Mouse (Mus musculus) cerebellum, postnatal 10 days (tissue): Measurements from ENCODE around the gene Pou5f1.
A peak's percentile ranks its signal among the peaks of the same experiment; 100 is the strongest.

Experiments used
- DNase-seq, 2 experiments: peaks; one replicate each; pipeline ENCODE4 v3.0.0; 2021; ENCODE audit warnings: mixed read lengths in 2 of 2

The Pou5f1 gene

GRCm38 (mm10) chr17:35513886-35514285 is 8.1 kb downstream of the Pou5f1 start:
- DNase-seq, result peak; percentile 88 to 91

DNA sequence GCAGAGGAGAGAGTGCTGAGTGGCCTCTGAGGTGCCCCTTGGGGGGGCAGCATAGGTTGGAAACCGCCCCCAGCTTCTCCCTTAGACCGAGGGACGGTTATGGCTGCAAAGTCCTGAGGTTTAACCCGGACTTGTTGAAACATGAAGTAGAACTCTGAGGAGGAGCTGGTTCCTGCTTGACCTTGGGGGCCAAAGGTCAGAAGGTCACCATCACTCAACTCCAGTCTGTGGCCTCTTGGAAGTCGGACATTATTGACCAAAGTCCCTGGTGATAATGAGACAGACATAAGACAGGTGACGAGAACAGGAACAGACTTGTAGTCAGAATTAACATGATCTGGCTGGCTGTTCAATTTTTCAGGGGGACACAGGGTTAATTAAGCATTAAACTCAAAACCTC is 8.9 kb downstream of the Pou5f1 start:
- DNase-seq, result peak in 1 of 2 experiments; percentile 6

GRCm38 (mm10) chr17:35515911-35516640 is 10.3 kb downstream of the Pou5f1 start:
- peak; percentile 44 to 49 for DNase-seq

DNA sequence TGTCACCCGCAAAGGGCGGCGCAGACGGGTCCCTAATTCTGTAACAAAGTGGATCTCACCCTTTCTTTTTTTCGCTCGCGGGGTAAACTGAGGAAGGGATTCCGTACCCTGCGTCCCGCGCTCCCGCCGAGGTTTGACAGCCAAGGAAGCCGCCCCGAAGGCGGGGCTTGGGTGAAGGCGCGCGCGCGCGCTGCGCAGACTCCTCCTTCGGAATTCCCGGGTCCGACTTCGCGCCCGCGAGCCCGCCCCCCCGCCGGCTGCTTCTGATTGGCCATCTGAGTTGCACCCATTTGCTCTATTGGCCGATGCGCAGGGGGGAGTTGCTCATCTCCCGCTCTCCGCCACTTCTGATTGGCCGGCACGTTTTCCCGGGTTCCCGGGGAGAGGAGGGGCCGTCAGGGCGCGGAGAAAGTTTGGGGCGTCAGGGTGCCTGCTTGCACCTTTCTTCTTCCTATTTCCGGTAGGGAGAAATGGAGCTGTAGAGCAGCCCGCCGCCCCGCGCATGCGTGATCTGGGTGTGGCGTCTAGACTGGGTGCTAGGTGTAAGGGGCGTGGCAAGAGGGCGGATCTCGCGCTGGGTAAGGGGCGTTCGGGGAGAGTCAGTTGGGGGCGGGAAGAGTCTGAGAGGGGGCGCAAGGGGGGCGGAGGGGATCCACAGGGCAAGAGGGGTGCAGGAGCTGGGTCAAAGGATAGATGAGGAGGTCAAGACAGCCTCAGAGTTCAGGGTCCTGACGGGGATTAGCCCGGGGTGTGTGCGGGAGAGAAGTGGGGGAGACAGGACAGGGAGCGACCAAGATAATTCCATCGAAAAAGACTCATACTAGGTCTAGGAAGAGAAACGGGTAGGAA is 11.1 kb downstream of the Pou5f1 start, which contains the start of the genes Tcf19 and Cchcr1:
TSS of gene Tcf19 (minus strand) at position 173 of the 849 bp plus-strand sequence.
TSS of gene Cchcr1 (plus strand) at position 449 of the 849 bp plus-strand sequence.
- peak; percentile 99 for DNase-seq

GRCm38 (mm10) chr17:35517526-35517925 is 11.7 kb downstream of the Pou5f1 start:
- DNase-seq, result peak in 1 of 2 experiments; percentile 13

GRCm38 (mm10) chr17:35524354-35524753 is 18.5 kb downstream of the Pou5f1 start:
- peak; percentile 72 to 75 for DNase-seq

GRCm38 (mm10) chr17:35526644-35527043 is 20.8 kb downstream of the Pou5f1 start:
- DNase-seq, result no peak

DNA sequence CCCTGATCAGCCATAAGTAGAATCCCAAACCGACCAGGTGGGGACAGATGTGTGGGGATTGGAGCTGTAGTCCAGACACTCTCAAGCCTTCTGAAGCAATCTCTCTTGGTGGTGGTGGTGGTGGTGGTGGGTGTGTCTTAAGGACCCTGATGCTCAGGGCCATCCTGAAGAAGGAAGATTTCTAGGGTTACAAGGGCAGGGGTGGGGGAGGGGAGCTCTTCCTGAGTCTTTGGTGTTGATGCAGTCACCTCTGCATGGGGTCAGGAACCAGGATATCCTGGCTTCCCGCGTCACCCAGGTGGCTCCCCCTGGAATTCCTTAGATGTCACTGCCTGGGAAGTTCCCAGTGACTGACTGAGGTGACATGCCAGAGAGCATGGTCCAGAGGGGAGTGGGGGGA is 26.5 kb downstream of the Pou5f1 start:
- peak in 1 of 2 experiments; percentile 5 for DNase-seq

- no peak for DNase-seq
Measured at GRCm38 (mm10) chr17:35532901-35533300, 27.1 kb downstream of the Pou5f1 start, which contains the start of gene Psors1c2. Psors1c2 (plus strand) TSS chr17:35533201.

- DNase-seq, result peak; percentile 90 to 93
Measured at GRCm38 (mm10) chr17:35534343-35534742, 28.5 kb downstream of the Pou5f1 start.

- DNase-seq, result no peak
Measured at GRCm38 (mm10) chr17:35537421-35537820, 31.6 kb downstream of the Pou5f1 start.

- no peak for DNase-seq
Measured at GRCm38 (mm10) chr17:35538476-35538875, 32.7 kb downstream of the Pou5f1 start.

DNA sequence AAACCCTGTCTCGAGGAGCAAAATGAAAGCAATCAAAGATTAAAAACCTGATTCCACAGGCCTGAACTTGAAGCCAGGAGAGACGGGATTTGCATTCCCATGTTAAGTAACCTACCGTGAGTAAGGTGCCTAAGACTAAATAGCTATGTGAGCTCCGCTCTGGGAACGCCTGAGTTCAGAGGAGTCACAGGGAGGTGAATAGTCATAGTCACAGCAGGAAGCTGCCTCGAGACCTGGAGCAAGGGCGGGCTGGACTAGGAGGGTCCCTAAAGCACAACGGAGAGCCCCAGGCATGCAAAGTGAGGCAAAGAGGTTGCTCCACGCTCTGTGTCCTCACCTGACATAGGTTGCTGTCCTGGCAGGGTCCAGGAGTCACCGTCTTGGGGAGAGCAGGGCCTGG is 33.7 kb downstream of the Pou5f1 start:
- no peak for DNase-seq

DNA sequence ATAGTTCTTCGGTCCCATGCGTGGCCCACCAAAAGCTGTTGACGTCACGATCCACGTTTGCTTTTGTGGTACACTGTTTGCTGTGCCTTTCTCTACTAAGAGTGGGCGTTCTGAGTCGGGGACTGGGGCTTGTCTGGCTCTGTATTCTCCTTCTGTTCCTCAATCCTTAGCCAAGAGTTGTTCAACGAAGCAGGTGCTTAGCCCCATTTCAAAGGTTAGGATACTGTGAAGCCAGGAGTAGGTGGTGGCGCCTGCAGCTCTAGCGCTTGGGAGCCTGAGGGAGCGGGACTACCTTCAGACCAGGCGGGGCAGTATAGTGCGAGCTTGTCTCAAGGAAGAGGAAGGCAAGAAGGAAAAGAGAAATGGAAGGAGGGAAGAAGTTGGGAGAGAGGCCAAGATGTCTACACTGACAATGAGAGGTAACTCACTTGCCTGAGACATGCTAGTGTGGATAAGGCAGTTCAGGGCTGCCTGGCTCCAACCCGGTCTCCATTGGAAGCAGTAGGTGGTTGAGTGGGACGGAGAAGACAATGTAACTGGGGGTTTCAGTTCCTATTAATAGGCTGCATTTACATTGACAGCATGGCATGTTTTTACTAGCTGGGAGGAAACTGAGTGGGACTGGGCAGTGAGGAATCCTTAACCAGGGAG is 37.1 kb downstream of the Pou5f1 start:
- DNase-seq, result no peak

DNA sequence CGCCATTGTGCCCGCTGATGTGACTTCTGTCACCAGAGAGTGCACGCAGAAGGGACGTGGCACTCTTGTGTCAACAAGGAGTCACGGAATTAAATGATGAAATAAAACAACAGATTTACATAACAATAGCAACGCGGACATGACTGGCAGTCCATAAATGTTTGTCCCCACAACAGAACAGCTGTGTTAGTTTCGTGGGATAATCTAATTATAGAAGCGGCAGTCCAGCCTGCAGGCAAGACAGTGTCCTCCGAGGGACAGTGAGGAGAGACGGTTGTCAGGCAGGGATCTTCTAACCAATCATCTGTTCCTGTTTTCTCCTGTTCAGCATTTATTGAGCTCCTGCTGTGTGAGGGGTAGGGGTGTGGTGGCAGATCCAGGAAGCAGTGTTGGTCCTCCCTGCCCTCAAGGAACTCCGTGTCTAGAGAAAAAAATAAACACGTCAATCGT is 37.6 kb downstream of the Pou5f1 start:
- no peak for DNase-seq

DNA sequence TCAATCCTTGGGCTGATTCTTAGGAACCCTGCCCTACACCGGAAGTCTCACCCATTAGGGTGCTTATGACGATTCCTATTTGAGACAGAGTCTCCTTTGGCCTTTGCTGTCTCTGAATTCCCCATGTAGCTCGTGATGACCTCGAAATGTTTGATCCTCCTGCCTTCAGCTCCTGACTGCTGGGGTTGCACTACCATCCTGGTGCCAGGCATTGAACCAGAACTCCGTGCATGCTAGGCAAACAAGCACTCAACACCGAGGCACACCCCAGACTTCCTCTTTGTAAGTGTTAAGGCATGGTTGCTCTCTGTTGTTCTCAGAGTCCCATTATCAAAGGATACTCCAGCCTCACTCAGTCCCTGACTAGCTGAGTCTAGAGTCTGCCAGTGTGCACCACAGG is 38.2 kb downstream of the Pou5f1 start:
- DNase-seq, result no peak

GRCm38 (mm10) chr17:35544680-35545079 is 38.9 kb downstream of the Pou5f1 start:
- peak; percentile 76 to 85 for DNase-seq

DNA sequence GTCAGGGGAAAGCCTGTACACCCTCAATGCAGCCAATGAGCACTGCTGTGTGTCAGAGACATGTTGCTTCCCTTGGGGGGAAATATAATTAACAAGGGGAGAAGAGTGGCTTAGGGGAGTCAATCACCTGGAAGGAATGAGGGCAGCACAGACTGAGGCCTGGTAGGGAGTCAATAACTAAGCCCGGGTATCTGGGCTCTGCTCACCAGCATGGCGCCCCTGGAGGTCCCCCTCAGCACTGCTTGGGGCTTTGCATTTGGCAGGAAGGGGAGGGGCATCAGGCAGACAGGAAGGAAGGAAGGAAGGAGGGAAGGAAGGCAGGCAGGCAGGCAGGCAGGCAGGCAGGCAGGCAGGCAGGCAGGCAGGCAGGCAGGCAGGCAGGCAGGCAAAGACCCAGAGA is 41.6 kb downstream of the Pou5f1 start:
- DNase-seq, result no peak

DNA sequence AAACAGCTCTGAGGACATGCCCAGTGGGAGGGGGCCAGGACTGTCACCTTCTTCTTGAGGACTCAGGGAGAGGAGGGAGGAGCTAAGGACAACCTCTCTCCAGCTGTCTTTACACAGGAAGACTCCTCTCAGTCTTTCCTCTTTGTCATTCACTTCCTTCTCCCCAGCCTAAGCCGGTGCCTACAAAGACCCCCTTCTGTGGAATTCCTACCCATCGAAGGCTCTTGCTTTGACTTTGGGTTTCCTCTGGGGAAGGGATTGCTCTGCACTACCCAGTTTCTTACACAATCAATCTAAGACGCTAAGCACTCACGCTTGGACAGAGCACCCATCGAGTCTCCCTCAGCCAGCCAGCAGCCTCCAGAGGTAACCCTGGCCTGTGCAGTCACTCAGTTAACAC is 42.8 kb downstream of the Pou5f1 start:
- no peak for DNase-seq

GRCm38 (mm10) chr17:35549437-35550142 is 43.8 kb downstream of the Pou5f1 start:
- DNase-seq, result peak; percentile 88 to 91

DNA sequence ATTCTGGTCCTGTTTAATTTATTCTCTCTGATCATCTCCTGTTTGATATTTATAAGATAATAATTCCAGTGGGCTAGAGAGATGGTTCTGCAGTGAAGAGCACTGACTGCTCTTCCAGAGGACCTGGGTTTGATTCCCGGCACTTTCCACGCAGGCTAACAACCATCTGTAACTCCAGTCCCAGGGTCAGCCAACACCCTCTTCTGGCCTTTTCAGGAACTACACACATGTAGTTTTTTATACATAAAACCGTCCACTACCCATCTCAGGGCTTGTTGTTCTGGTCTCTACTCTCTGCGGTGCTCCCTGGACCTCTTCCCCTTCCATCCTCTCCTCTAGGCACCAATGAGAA is 44.3 kb downstream of the Pou5f1 start:
- DNase-seq, result no peak

GRCm38 (mm10) chr17:35550871-35551270 is 45.1 kb downstream of the Pou5f1 start:
- no peak for DNase-seq
